Mouse (Mus musculus) liver, embryonic 16.5 days (tissue): ENCODE data around the gene Naf1. TPM values are rescaled to one million over a fixed set of nuclear protein-coding genes. Genes with fewer than 3 reads are reported as not detected.

Source experiments
- ATAC-seq: fragments of 200-750 bp; cut with Nextera tagmentation; 2 replicates; pipeline ENCODE4 v1.8.0; 2017; ENCODE audit warnings: low read depth, mild to moderate bottlenecking, moderate number of reproducible peaks, moderate library complexity
- H3K27ac ChIP-seq: fragments of 300-500 bp; sonication (generic); 2 replicates; pipeline ENCODE4 v1.5.1; 2014; ENCODE audit warnings: mild to moderate bottlenecking, low read length
- H3K27me3 ChIP-seq: fragments of 300-500 bp; sonication (generic); 2 replicates; pipeline ENCODE4 v1.6.1; 2014; ENCODE audit warnings: low read depth, low read length, mixed read lengths; ENCODE audit not compliant: control insufficient read depth, insufficient read depth
- H3K36me3 ChIP-seq: fragments of 300-500 bp; sonication (generic); 2 replicates; pipeline ENCODE4 v1.6.1; 2014; ENCODE audit warnings: mild to moderate bottlenecking; ENCODE audit not compliant: control insufficient read depth, insufficient read depth
- H3K4me1 ChIP-seq: fragments of 300-500 bp; sonication (generic); 2 replicates; pipeline ENCODE4 v1.6.1; 2014; ENCODE audit warnings: low read depth, low read length, mixed read lengths; ENCODE audit not compliant: control insufficient read depth
- H3K4me2 ChIP-seq: fragments of 300-500 bp; sonication (generic); 2 replicates; pipeline ENCODE4 v1.6.1; 2014; ENCODE audit warnings: low read depth, low read length, mixed read lengths
- H3K4me3 ChIP-seq: fragments of 300-500 bp; sonication (generic); 2 replicates; pipeline ENCODE4 v1.5.1; 2014; ENCODE audit warnings: low read depth, mild to moderate bottlenecking, low read length
- H3K9ac ChIP-seq: fragments of 300-500 bp; sonication (generic); 2 replicates; pipeline ENCODE4 v1.6.1; 2014; ENCODE audit warnings: low read depth, low read length
- H3K9me3 ChIP-seq: fragments of 300-500 bp; sonication (generic); replicated peaks from 2 replicates; pipeline ENCODE4 v1.6.1; 2016; ENCODE audit warnings: low read length; ENCODE audit not compliant: control insufficient read depth
- WGBS: fragments of 180-500 bp; shearing (Covaris S2); extraction: QIAGEN DNeasy Blood & Tissue Kit; methylation state at CpG from one replicate; pipeline ENCODE4 v1.1.7; 2014; ENCODE audit not compliant: insufficient replicate concordance; 5-methylcytosine and 5-hydroxymethylcytosine counted together
- polyA plus RNA-seq: library from polyadenylated mRNA; unstranded; fragments of >200 nt; fragmentation: Nextera tagmentation; extraction: Ambion mirVana; gene quantifications from 2 replicates; pipeline ENCODE4 v1.2.1, GENCODE M21; 2015

The Naf1 gene
- 0.57 and 0.63 TPM in 2 replicates for polyA plus RNA-seq

GRCm38 (mm10) chr8:66860023-66860422 is at the start of gene Naf1:
Gene Naf1 (plus strand): TSS chr8:66860217.
- Histone ChIP-seq H3K27me3 (no peaks in the 10 kb centered on the region), H3K4me3 (peak within 1 kb of the TSS; percentile 69), H3K4me1 (peaks cover 7% of the 10 kb centered on the region), H3K4me2 (peak within 1 kb of the TSS; percentile 87), H3K36me3 (no peaks in the 10 kb centered on the region), H3K9ac (peak within 1 kb of the TSS; percentile 68), H3K9me3 (no peaks in the 10 kb centered on the region), H3K27ac (no peak within 1 kb of the TSS)
- WGBS, result under 1% methylated on average over 37 of the region's 37 CpGs
- peak; percentile 94 for ATAC-seq

GRCm38 (mm10) chr8:66860921-66861588 is 1.0 kb downstream of the Naf1 start:
- H3K9me3 ChIP-seq, result no peaks in the 10 kb centered on the region
- H3K27me3 ChIP-seq, result no peaks in the 10 kb centered on the region
- ATAC-seq, result peak; percentile 38
- peaks cover 7% of the 10 kb centered on the region for H3K4me1 ChIP-seq
- peak overlapping the region; percentile 87 for H3K4me2 ChIP-seq
- H3K4me3 ChIP-seq, result peak overlapping the region; percentile 69
- H3K27ac ChIP-seq, result no peak overlapping the region
- under 1% methylated on average over 46 of the region's 46 CpGs for WGBS
- H3K36me3 ChIP-seq, result no peaks in the 10 kb centered on the region
- peak overlapping the region; percentile 68 for H3K9ac ChIP-seq

- WGBS, result 28% methylated on average over 5 of the region's 5 CpGs
- Histone ChIP-seq H3K4me3 (peak overlapping the region; percentile 69), H3K9ac (peak overlapping the region; percentile 68; the same call in 1 of the 2 replicates), H3K4me2 (peak overlapping the region; percentile 87), H3K27me3 (no peaks in the 10 kb centered on the region), H3K36me3 (no peaks in the 10 kb centered on the region), H3K27ac (no peak overlapping the region), H3K9me3 (no peaks in the 10 kb centered on the region), H3K4me1 (peaks cover 7% of the 10 kb centered on the region)
- no peak for ATAC-seq
Observed at GRCm38 (mm10) chr8:66861589-66862500, 1.8 kb downstream of the Naf1 start.

GRCm38 (mm10) chr8:66863761-66864160 is 3.7 kb downstream of the Naf1 start:
- no peaks in the 10 kb centered on the region for H3K27me3 ChIP-seq
- no peak overlapping the region for H3K4me2 ChIP-seq
- H3K9ac ChIP-seq, result no peak overlapping the region
- H3K27ac ChIP-seq, result no peak overlapping the region
- no peak overlapping the region for H3K4me3 ChIP-seq
- H3K9me3 ChIP-seq, result no peaks in the 10 kb centered on the region
- peaks cover 7% of the 10 kb centered on the region for H3K4me1 ChIP-seq
- WGBS, result 78% methylated on average over 3 of the region's 3 CpGs
- ATAC-seq, result no peak
- H3K36me3 ChIP-seq, result no peaks in the 10 kb centered on the region

- H3K36me3 ChIP-seq, result no peaks in the 10 kb centered on the region
- no peaks in the 10 kb centered on the region for H3K9me3 ChIP-seq
- H3K27me3 ChIP-seq, result no peaks in the 10 kb centered on the region
- WGBS, result 48% methylated on average over 1 of the region's 1 CpGs
- no peak overlapping the region for H3K9ac ChIP-seq
- H3K27ac ChIP-seq, result no peak overlapping the region
- H3K4me2 ChIP-seq, result no peak overlapping the region
- H3K4me3 ChIP-seq, result no peak overlapping the region
- no peak for ATAC-seq
- H3K4me1 ChIP-seq, result peaks cover 7% of the 10 kb centered on the region
Observed at GRCm38 (mm10) chr8:66865120-66865519, 5.1 kb downstream of the Naf1 start.

GRCm38 (mm10) chr8:66867679-66868078 is 7.7 kb downstream of the Naf1 start:
- Histone ChIP-seq H3K4me3 (no peak overlapping the region), H3K36me3 (no peaks in the 10 kb centered on the region), H3K4me1 (no peaks in the 10 kb centered on the region), H3K27me3 (no peaks in the 10 kb centered on the region), H3K27ac (no peak overlapping the region), H3K9ac (no peak overlapping the region), H3K9me3 (no peaks in the 10 kb centered on the region), H3K4me2 (no peak overlapping the region)
- no peak for ATAC-seq
- 55% methylated on average over 3 of the region's 3 CpGs for WGBS

- H3K27me3 ChIP-seq, result no peaks in the 10 kb centered on the region
- no peaks in the 10 kb centered on the region for H3K4me1 ChIP-seq
- no peak overlapping the region for H3K9ac ChIP-seq
- no peaks in the 10 kb centered on the region for H3K9me3 ChIP-seq
- 41% methylated on average over 1 of the region's 1 CpGs for WGBS
- H3K27ac ChIP-seq, result no peak overlapping the region
- no peaks in the 10 kb centered on the region for H3K36me3 ChIP-seq
- ATAC-seq, result no peak
- no peak overlapping the region for H3K4me3 ChIP-seq
- no peak overlapping the region for H3K4me2 ChIP-seq
Observed at GRCm38 (mm10) chr8:66869211-66869932, 9.4 kb downstream of the Naf1 start.

GRCm38 (mm10) chr8:66883866-66884265 is 23.8 kb downstream of the Naf1 start:
- Histone ChIP-seq H3K4me2 (no peak overlapping the region), H3K27me3 (no peaks in the 10 kb centered on the region), H3K9me3 (no peaks in the 10 kb centered on the region), H3K4me3 (no peak overlapping the region), H3K36me3 (no peaks in the 10 kb centered on the region), H3K9ac (no peak overlapping the region), H3K4me1 (no peaks in the 10 kb centered on the region), H3K27ac (no peak overlapping the region)
- no peak for ATAC-seq
- WGBS, result 44% methylated on average over 1 of the region's 1 CpGs
